Mouse (Mus musculus): Measurements from ENCODE around the gene Ahrr. TPM values are rescaled to one million over a fixed set of nuclear protein-coding genes. Genes with fewer than 3 reads are reported as not detected.

Gene Ahrr
- 0.23 and 0.37 TPM in 2 replicates for polyA plus RNA-seq (2015; fragmentation: Nextera tagmentation; extraction: Ambion mirVana)

GRCm38 (mm10) chr13:74292167-74292566 lies at the start of gene Ahrr:
Gene Ahrr, minus strand, starts transcription at chr13:74292331.

GRCm38 (mm10) chr13:74317170-74317849 lies 25.2 kb upstream of the Ahrr start, which contains the start of gene Pdcd6:
Gene Pdcd6, minus strand, starts transcription at chr13:74317580.

GRCm38 (mm10) chr13:74208317-74208985 lies 83.7 kb downstream of the Ahrr start, which contains the start of gene Exoc3:
Gene Exoc3, minus strand, starts transcription at chr13:74208732.

Other genes starting within 250 kb of the Ahrr start
- 3.0 TPM in 2 replicates for gene Cep72, start 230.0 kb downstream of the Ahrr start, polyA plus RNA-seq (2015; fragmentation: Nextera tagmentation; extraction: Ambion mirVana)
- 0.17 TPM in 1 of 2 replicates, not detected in the other for gene Slc9a3, start 170.9 kb downstream of the Ahrr start, polyA plus RNA-seq (2015; fragmentation: Nextera tagmentation; extraction: Ambion mirVana)
- gene Exoc3, start 83.6 kb downstream of the Ahrr start, polyA plus RNA-seq (2015; fragmentation: Nextera tagmentation; extraction: Ambion mirVana) = 32.1 and 35.4 TPM in 2 replicates
- gene Pdcd6, start 25.2 kb upstream of the Ahrr start, polyA plus RNA-seq (2015; fragmentation: Nextera tagmentation; extraction: Ambion mirVana) = 62.5 and 68.0 TPM in 2 replicates
- 477 and 507 TPM in 2 replicates for gene Sdha, start 57.9 kb upstream of the Ahrr start, polyA plus RNA-seq (2015; fragmentation: Nextera tagmentation; extraction: Ambion mirVana)
- 44.5 and 46.7 TPM in 2 replicates for gene Ccdc127, start 58.0 kb upstream of the Ahrr start, polyA plus RNA-seq (2015; fragmentation: Nextera tagmentation; extraction: Ambion mirVana)
- gene Lrrc14b, start 71.7 kb upstream of the Ahrr start, polyA plus RNA-seq (2015; fragmentation: Nextera tagmentation; extraction: Ambion mirVana) = 20.7 and 22.3 TPM in 2 replicates
- 1.2 and 1.5 TPM in 2 replicates for gene Zfp72, start 98.5 kb upstream of the Ahrr start, polyA plus RNA-seq (2015; fragmentation: Nextera tagmentation; extraction: Ambion mirVana)
- 47.4 and 68.7 TPM in 2 replicates for gene Ftl1-ps1, start 107.4 kb upstream of the Ahrr start, polyA plus RNA-seq (2015; fragmentation: Nextera tagmentation; extraction: Ambion mirVana)
- 13.1 and 13.3 TPM in 2 replicates for gene Zfp825, start 201.7 kb upstream of the Ahrr start, polyA plus RNA-seq (2015; fragmentation: Nextera tagmentation; extraction: Ambion mirVana)

Measured in skeletal muscle tissue, postnatal 0 days (tissue).